Mouse (Mus musculus): ENCODE measurements around the gene Tceal3. TPM values are rescaled to one million over a fixed set of nuclear protein-coding genes. Genes with fewer than 3 reads are reported as not detected.
"Not testable (repeated sequence)": the region's sequence is repeated elsewhere in the genome, so short reads cannot be mapped to it uniquely, and the experiment has no call there.

Gene Tceal3
- polyA plus RNA-seq, 1 experiment from 2014 or later, result 45.7 TPM

GRCm38 (mm10) chrX:136708168-136708681, 117.6 kb downstream of the Tceal3 start:
- peak overlapping the region; percentile 76 for H3K9ac ChIP-seq (replicated peaks)
- 23% methylated on average over 18 of the region's 18 CpGs for WGBS
- H3K4me2 ChIP-seq (replicated peaks), result peak overlapping the region; percentile 62
- H3K27ac ChIP-seq, result peak overlapping the region; percentile 93
- peak; percentile 91 for ATAC-seq
- H3K27me3 ChIP-seq, result no peaks in the 10 kb centered on the region
- peaks cover 5% of the 10 kb centered on the region; the same call in 1 of the 2 replicates for H3K4me1 ChIP-seq (replicated peaks)
- H3K4me3 ChIP-seq (replicated peaks), result peak overlapping the region; percentile 52
- no peaks in the 10 kb centered on the region for H3K9me3 ChIP-seq
- no peaks in the 10 kb centered on the region for H3K36me3 ChIP-seq

DNA sequence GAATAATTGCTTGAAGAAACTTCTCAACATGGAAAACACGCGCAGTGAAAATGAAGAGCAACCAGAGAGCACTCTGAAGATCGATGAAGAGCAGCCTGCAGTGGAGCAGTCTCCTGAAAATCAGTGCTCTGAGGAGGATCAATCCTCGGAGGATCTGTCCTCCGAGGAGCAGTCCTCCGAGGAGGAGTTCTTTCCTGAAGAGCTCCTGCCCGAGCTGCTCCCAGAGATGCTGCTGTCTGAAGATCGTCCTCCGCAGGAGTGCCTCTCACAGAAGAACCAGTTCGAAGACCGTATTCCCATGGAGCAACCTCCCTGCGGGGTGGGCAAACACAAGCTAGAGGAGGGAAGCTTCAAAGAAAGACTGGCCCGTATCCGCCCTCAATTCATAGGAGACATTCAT, 118.1 kb downstream of the Tceal3 start:
- no peaks in the 10 kb centered on the region for H3K36me3 ChIP-seq
- H3K27me3 ChIP-seq, result no peaks in the 10 kb centered on the region
- peak overlapping the region; percentile 93 for H3K27ac ChIP-seq
- peak overlapping the region; percentile 52 for H3K4me3 ChIP-seq (replicated peaks)
- peak; percentile 59 for ATAC-seq
- WGBS, result 31% methylated on average over 14 of the region's 14 CpGs
- no peaks in the 10 kb centered on the region for H3K9me3 ChIP-seq
- peak overlapping the region; percentile 76 for H3K9ac ChIP-seq (replicated peaks)
- H3K4me2 ChIP-seq (replicated peaks), result peak overlapping the region; percentile 62
- peaks cover 5% of the 10 kb centered on the region; the same call in 1 of the 2 replicates for H3K4me1 ChIP-seq (replicated peaks)

- WGBS, result 27% methylated on average over 3 of the region's 3 CpGs
- peak; percentile 88 for ATAC-seq
Measured at GRCm38 (mm10) chrX:136714742-136715474, 124.3 kb downstream of the Tceal3 start.

More at GRCm38 (mm10) chrX:136714742-136715474, 124.3 kb downstream of the Tceal3 start:
- not testable (repeated sequence) for H3K4me3 ChIP-seq (replicated peaks); H3K4me1 ChIP-seq (replicated peaks); H3K4me2 ChIP-seq (replicated peaks); H3K9ac ChIP-seq (replicated peaks); H3K9me3 ChIP-seq; H3K27me3 ChIP-seq; H3K36me3 ChIP-seq
- H3K27ac ChIP-seq, result peak overlapping the region; percentile 67

Other genes starting within 250 kb of the Tceal3 start
- not detected in 2 replicates for gene Kir3dl1, start 72.8 kb upstream of the Tceal3 start, polyA plus RNA-seq (2015; fragmentation: Nextera tagmentation; extraction: Ambion mirVana)
- gene Kir3dl2, start 46.8 kb upstream of the Tceal3 start, polyA plus RNA-seq (2015; fragmentation: Nextera tagmentation; extraction: Ambion mirVana), result 0.18 TPM in 1 of 2 replicates, not detected in the other
- gene Tceal1, start 117.1 kb downstream of the Tceal3 start, polyA plus RNA-seq (2015; fragmentation: Nextera tagmentation; extraction: Ambion mirVana), result 18.6 and 20.0 TPM in 2 replicates
- 563 and 601 TPM in 2 replicates for gene Morf4l2, start 152.8 kb downstream of the Tceal3 start, polyA plus RNA-seq (2015; fragmentation: Nextera tagmentation; extraction: Ambion mirVana)
- gene Glra4, start 189.3 kb downstream of the Tceal3 start, polyA plus RNA-seq (2015; fragmentation: Nextera tagmentation; extraction: Ambion mirVana), result 0.10 TPM in 1 of 2 replicates, not detected in the other
- 8.7 and 10.7 TPM in 2 replicates for gene Plp1, start 231.8 kb downstream of the Tceal3 start, polyA plus RNA-seq (2015; fragmentation: Nextera tagmentation; extraction: Ambion mirVana)